ENCODE assay signal across 8 mouse cellular contexts in genomic region chr1:164366156-164367128, GRCm38 (mm10). TPM values are rescaled to one million over a fixed set of nuclear protein-coding genes. Genes with fewer than 3 reads are reported as not detected.
DNase-seq lines count a peak whose midpoint lies in the region; ATAC-seq and TF ChIP-seq lines count a peak whose summit lies in the region.

No protein-coding gene starts in this region.

- no peaks in the 10 kb centered on the region for H3K9me3 ChIP-seq in heart, embryonic 13.5 days
- no peaks in the 10 kb centered on the region for H3K9me3 ChIP-seq in kidney, embryonic 16.5 days (ENCODE audit: low read length)
- H3K9me3 ChIP-seq in limb, embryonic 15.5 days, result no peaks in the 10 kb centered on the region

- H3K36me3 ChIP-seq in heart, embryonic 13.5 days, result no peaks in the 10 kb centered on the region
- no peaks in the 10 kb centered on the region for H3K36me3 ChIP-seq in kidney, embryonic 16.5 days (ENCODE audit: insufficient read depth, low read length)
- H3K36me3 ChIP-seq in limb, embryonic 15.5 days, result no peaks in the 10 kb centered on the region

- H3K4me3 ChIP-seq in bone marrow, adult 2 months (replicated peaks; ENCODE audit: control insufficient read depth, low read depth, low read length), result no peak overlapping the region
- H3K4me3 ChIP-seq in embryonic fibroblast, embryonic 13.5 days (ENCODE audit: insufficient read depth, low read length), result no peak overlapping the region
- no peak overlapping the region for H3K4me3 ChIP-seq in heart, embryonic 13.5 days
- no peak overlapping the region for H3K4me3 ChIP-seq in kidney, embryonic 16.5 days (ENCODE audit: low read length)
- no peak overlapping the region for H3K4me3 ChIP-seq in limb, embryonic 15.5 days

- TF ChIP-seq POLR2A in bone marrow, adult 2 months (IDR thresholded peaks at IDR 0.05; ENCODE audit: borderline replicate concordance, control insufficient read depth, low read depth, low read length), result no peak
- no peak for TF ChIP-seq POLR2A in embryonic fibroblast, embryonic 13.5 days (IDR thresholded peaks at IDR 0.05; ENCODE audit: low read depth, low read length)

- no peak overlapping the region for H3K4me2 ChIP-seq in heart, embryonic 13.5 days
- H3K4me2 ChIP-seq in kidney, embryonic 16.5 days (replicated peaks; ENCODE audit: low read depth, low read length), result no peak overlapping the region
- H3K4me2 ChIP-seq in limb, embryonic 15.5 days, result no peak overlapping the region

- 72% methylated on average over 12 of the region's 12 CpGs for WGBS in bone marrow, adult 2 months
- 63% methylated on average over 12 of the region's 12 CpGs for WGBS in heart, embryonic 13.5 days
- WGBS in kidney, embryonic 16.5 days, result 75% methylated on average over 12 of the region's 12 CpGs
- WGBS in limb, embryonic 15.5 days, result 76% methylated on average over 12 of the region's 12 CpGs

- no peaks in the 10 kb centered on the region for H3K27me3 ChIP-seq in heart, embryonic 13.5 days (replicated peaks)
- no peaks in the 10 kb centered on the region for H3K27me3 ChIP-seq in kidney, embryonic 16.5 days (ENCODE audit: insufficient read depth, low read length)
- H3K27me3 ChIP-seq in limb, embryonic 15.5 days, result no peaks in the 10 kb centered on the region

- TF ChIP-seq CTCF in bone marrow, adult 2 months (IDR thresholded peaks at IDR 0.05; ENCODE audit: control insufficient read depth, insufficient read depth, low read length), result peak; percentile 81
- peak; percentile 76; the same call in 1 of the 2 replicates for TF ChIP-seq CTCF in embryonic fibroblast, embryonic 13.5 days (IDR thresholded peaks at IDR 0.05; ENCODE audit: borderline replicate concordance, insufficient read depth, low read length)

- H3K4me1 ChIP-seq in bone marrow, adult 2 months (ENCODE audit: control insufficient read depth, insufficient read depth, low read length), result no peaks in the 10 kb centered on the region
- H3K4me1 ChIP-seq in embryonic fibroblast, embryonic 13.5 days (ENCODE audit: control insufficient read depth, insufficient read depth, low read length), result no peaks in the 10 kb centered on the region
- peaks cover 12% of the 10 kb centered on the region; the same call in 1 of the 2 replicates for H3K4me1 ChIP-seq in heart, embryonic 13.5 days
- H3K4me1 ChIP-seq in kidney, embryonic 16.5 days (ENCODE audit: insufficient read depth, low read length), result no peaks in the 10 kb centered on the region
- H3K4me1 ChIP-seq in limb, embryonic 15.5 days, result no peaks in the 10 kb centered on the region

- no peak overlapping the region for H3K9ac ChIP-seq in heart, embryonic 13.5 days
- H3K9ac ChIP-seq in kidney, embryonic 16.5 days (replicated peaks; ENCODE audit: low read length), result no peak overlapping the region
- H3K9ac ChIP-seq in limb, embryonic 15.5 days, result no peak overlapping the region

- H3K27ac ChIP-seq in bone marrow, adult 2 months (ENCODE audit: control insufficient read depth, insufficient read depth, low read depth, low read length, poor library complexity), result no peak overlapping the region
- H3K27ac ChIP-seq in embryonic fibroblast, embryonic 13.5 days (ENCODE audit: insufficient read depth, low read length), result no peak overlapping the region
- H3K27ac ChIP-seq in heart, embryonic 13.5 days (replicated peaks), result no peak overlapping the region
- H3K27ac ChIP-seq in kidney, embryonic 16.5 days (ENCODE audit: low read length), result 0 out of 2 replicates have a peak overlapping the region, but pooled peaks have one; percentile 9
- H3K27ac ChIP-seq in limb, embryonic 15.5 days, result no peak overlapping the region

- DNase-seq in B cell, adult 2 months, result peak; percentile 73 to 76
- peak; percentile 55 to 58 for DNase-seq in spleen, postnatal 36 days (ENCODE audit: low spot score in 2 of 2)

- ATAC-seq in heart, embryonic 13.5 days (ENCODE audit: extremely low read depth, insufficient number of reproducible peaks, low FRiP score, low TSS enrichment), result 0 out of 2 replicates have a peak, but pooled peaks have one; percentile 51
- ATAC-seq in kidney, embryonic 16.5 days (ENCODE audit: low FRiP score, low TSS enrichment), result peak; percentile 90
- ATAC-seq in limb, embryonic 15.5 days (ENCODE audit: insufficient number of reproducible peaks, low FRiP score, low TSS enrichment, low read depth), result peak; percentile 61; the same call in 1 of the 2 replicates
- 0 out of 2 replicates have a peak, but pooled peaks have one; percentile 47 for ATAC-seq in monocyte, adult 5-6 weeks (replicated peaks; ENCODE audit: insufficient number of reproducible peaks, low FRiP score, low TSS enrichment, poor library complexity, severe bottlenecking)

RNA-seq across cellular contexts. Expression of gene Blzf1, which starts 59.2 kb away (rescaled TPM):
- polyA plus RNA-seq in bone marrow, adult 2 months (2011; ENCODE audit: insufficient read depth, insufficient read length, low replicate concordance, missing spikeins), result 3.7 and 7.4 TPM in 2 replicates
- 24.3 and 31.3 TPM in 2 replicates for polyA plus RNA-seq in embryonic fibroblast, embryonic 13.5 days (2011; ENCODE audit: insufficient read length, low read depth, missing spikeins)
- polyA plus RNA-seq in heart, embryonic 13.5 days (2015; fragmentation: Nextera tagmentation; extraction: Ambion mirVana), result 22.4 and 27.0 TPM in 2 replicates
- 31.0 and 31.8 TPM in 2 replicates for polyA plus RNA-seq in kidney, embryonic 16.5 days (2015; fragmentation: Nextera tagmentation; extraction: Ambion mirVana)
- 45.5 and 46.2 TPM in 2 replicates for polyA plus RNA-seq in limb, embryonic 15.5 days (2015; fragmentation: Nextera tagmentation; extraction: Ambion mirVana)
- 22.7 to 29.9 TPM (median 22.8 TPM) in 3 replicates for total RNA-seq in monocyte, adult 5-6 weeks (2017)
